Comparison of ENCODE assay signal across 8 mouse cellular contexts in the genomic region with DNA sequence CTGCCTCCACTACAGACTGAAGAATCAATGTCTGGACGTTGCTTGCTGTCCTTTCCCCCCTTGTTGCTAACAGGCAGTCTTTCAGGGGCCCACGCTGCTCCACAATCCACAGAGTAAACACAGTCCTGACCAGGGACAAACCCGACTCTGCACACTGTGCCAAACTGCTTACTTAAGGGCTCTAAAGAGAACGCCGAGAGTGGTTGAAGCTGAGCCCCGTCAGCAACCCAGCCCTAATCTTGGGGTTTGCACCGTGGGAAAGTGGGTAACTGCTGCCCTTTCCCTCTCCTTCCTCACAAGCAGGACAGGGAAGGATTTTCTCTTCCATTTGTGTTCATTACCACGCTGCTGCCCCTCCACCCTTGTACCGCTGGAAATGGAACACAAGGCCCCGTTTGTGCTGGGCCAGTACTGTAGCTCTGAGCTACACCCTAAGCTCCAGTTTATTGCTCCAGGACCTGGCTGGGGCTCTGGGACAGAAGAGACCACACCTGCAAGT.
DNase-seq lines count a peak whose midpoint lies in the region; ATAC-seq lines count a peak whose summit lies in the region.

No protein-coding gene starts in this region.

- peak overlapping the region; percentile 73 for H3K27ac ChIP-seq in hindbrain, embryonic 13.5 days
- peak overlapping the region; percentile 65 for H3K27ac ChIP-seq in macrophage

- H3K27me3 ChIP-seq in hindbrain, embryonic 13.5 days = no peaks in the 10 kb centered on the region

- H3K36me3 ChIP-seq in hindbrain, embryonic 13.5 days = no peaks in the 10 kb centered on the region
- no peaks in the 10 kb centered on the region for H3K36me3 ChIP-seq in macrophage (ENCODE audit: inconsistent target)

- H3K79me2 ChIP-seq in macrophage (ENCODE audit: inconsistent target) = no peaks in the 10 kb centered on the region

- no peak overlapping the region for H3K4me2 ChIP-seq in hindbrain, embryonic 13.5 days

- ATAC-seq in hindbrain, embryonic 13.5 days (ENCODE audit: low FRiP score) = no peak
- no peak for ATAC-seq in megakaryocyte progenitor cell, adult 5-6 weeks (replicated peaks; ENCODE audit: poor library complexity)

- H3K4me3 ChIP-seq in hindbrain, embryonic 13.5 days = no peak overlapping the region
- H3K4me3 ChIP-seq in macrophage (ENCODE audit: inconsistent target) = no peak overlapping the region

- peak overlapping the region; percentile 10; the same call in 1 of the 2 replicates for H3K9ac ChIP-seq in hindbrain, embryonic 13.5 days

- peaks cover 35% of the 10 kb centered on the region for H3K4me1 ChIP-seq in hindbrain, embryonic 13.5 days (replicated peaks)

- no peaks in the 10 kb centered on the region for H3K9me3 ChIP-seq in hindbrain, embryonic 13.5 days

- WGBS in hindbrain, embryonic 13.5 days = 45% methylated on average over 10 of the region's 10 CpGs
- 33% methylated on average over 10 of the region's 10 CpGs for WGBS in macrophage (ENCODE audit: missing documents)

- peak; percentile 39 for DNase-seq in embryo, embryonic 11 days
- DNase-seq in embryo, embryonic 9.5 days (ENCODE audit: extremely low spot score) = no peak
- DNase-seq in 3134 (ENCODE audit: extremely low read depth, insufficient read length, low spot score) = peak; percentile 60
- no peak for DNase-seq in layer of hippocampus, postnatal 25 days (ENCODE audit: extremely low spot score in 1 of 2, low spot score in 1 of 2)
- DNase-seq in layer of hippocampus, adult 9-10 months (ENCODE audit: low spot score) = no peak

Comparison
In these comparisons a context has a peak if more than half of its experiments do, and no peak if none do; other contexts are left out.
1. DNase-seq: peak in embryo, embryonic 11 days (single experiment) and 3134 (single experiment); none in embryo, embryonic 9.5 days (single experiment), layer of hippocampus, postnatal 25 days (0 of 2) and layer of hippocampus, adult 9-10 months (single experiment).